Mouse (Mus musculus) ES-Bruce4 (cell line): Measurements from ENCODE around the gene Zfp568.

ENCODE experiments used
- CTCF ChIP-seq: IDR thresholded peaks from one replicate; pipeline ENCODE4 v1.8.1; 2011; ENCODE audit warnings: low read depth, low read length
- EP300 ChIP-seq: IDR thresholded peaks from 2 replicates; pipeline ENCODE4 v1.6.1; 2011; ENCODE audit warnings: low read depth, low read length; ENCODE audit not compliant: insufficient read depth
- POLR2A ChIP-seq: IDR thresholded peaks from one replicate; pipeline ENCODE4 v1.8.1; 2011; ENCODE audit warnings: low read length; ENCODE audit not compliant: insufficient read depth

- TF ChIP-seq CTCF: no peak
- TF ChIP-seq POLR2A: no peak
- no peak for TF ChIP-seq EP300
These were observed 76.6 kb downstream of the Zfp568 start for GRCm38 (mm10) chr7:30060341-30060740.
